Mouse (Mus musculus): ENCODE results near the gene Icam2.
"Not testable (repeated sequence)": the region's sequence is repeated elsewhere in the genome, so short reads cannot be mapped to it uniquely, and the experiment has no call there.

Icam2 gene

DNA sequence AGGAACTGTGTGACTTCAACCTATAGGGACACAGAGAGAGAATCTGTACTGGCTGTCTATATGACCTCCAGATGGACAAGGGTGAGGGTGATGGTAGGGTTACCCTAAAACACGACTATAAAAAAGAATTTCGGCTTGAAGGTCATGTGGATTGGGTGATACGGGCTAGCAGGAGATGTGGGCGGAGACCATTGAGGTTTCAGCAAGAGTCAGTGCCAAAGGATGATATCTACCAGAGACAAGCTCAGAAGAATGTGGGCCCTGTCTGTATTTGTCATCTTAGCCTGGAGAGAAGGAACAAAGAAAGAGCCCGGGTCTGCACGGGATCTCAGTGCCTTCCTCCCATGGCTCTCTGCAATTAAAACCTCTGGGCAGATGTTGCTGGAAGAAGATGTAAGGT lies 38.1 kb downstream of the Icam2 start:
- DNase-seq (ENCODE audit: low read depth in 2 of 2, low spot score in 2 of 2), result no peak

DNA sequence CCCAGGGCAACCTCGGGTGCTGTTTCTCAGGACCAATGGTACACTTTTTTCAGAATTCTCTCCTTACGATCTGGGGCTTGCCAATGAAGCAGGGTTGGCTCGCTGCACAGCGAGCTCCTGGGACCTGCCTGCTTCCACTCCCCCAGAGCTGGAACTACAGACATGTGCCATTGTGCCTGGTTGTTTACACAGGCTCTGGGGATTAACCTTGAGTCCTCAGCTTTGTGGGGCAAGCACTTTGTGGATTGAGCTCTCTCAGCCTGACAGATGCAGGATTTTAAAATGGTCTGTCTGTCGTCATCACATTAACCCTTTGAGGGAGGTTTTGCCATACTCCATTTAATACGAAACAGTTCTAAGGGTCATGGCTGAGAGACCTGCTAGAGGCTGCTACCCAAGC lies 43.0 kb downstream of the Icam2 start:
- DNase-seq (ENCODE audit: low read depth in 2 of 2, low spot score in 2 of 2), result no peak

DNA sequence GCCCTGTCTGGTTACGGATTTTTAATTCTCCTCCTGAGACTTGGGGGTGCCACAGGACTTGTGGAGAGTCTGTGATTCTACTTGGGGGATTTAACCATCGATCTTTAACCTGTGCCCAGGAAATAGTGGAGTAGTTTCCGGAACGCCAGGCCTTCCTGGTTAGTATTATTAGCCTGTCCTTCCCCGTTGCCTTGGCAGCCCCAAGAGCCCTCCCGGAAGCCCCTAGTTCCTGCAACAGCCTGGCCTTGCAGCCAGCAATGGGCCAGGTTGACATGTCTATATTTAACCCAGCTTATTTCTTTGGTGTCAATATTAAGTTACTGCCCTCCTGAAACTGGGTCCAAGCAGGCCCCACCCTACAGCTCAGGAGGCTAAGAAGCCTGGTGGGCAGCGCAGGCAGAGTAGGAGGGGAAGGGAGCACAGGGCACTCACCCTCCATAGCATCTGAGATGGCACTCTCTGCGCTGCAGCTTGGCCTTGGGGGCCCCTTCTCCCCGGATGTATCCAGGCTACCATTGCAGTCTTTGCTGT lies 46.8 kb downstream of the Icam2 start:
- no peak for DNase-seq (ENCODE audit: low read depth in 2 of 2, low spot score in 2 of 2)

DNA sequence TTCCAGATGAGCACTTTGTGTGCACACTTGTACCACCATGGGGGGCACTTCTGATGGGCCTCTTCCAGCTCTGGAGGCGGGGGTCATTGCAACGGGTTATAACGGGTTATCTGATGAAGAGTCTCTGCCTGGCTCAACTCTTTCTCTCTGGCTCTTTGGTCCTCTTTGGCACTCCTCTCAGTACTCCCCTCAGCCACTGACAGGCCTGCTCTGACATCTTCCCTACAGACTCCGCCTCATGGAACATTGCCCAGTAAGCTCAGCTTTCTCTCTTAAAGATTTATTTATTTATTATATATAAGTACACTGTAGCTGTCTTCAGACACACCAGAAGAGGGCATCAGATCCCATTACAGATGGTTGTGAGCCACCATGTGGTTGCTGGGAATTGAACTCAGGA lies 48.6 kb downstream of the Icam2 start:
- not testable (repeated sequence) for DNase-seq (ENCODE audit: low read depth in 2 of 2, low spot score in 2 of 2)

DNA sequence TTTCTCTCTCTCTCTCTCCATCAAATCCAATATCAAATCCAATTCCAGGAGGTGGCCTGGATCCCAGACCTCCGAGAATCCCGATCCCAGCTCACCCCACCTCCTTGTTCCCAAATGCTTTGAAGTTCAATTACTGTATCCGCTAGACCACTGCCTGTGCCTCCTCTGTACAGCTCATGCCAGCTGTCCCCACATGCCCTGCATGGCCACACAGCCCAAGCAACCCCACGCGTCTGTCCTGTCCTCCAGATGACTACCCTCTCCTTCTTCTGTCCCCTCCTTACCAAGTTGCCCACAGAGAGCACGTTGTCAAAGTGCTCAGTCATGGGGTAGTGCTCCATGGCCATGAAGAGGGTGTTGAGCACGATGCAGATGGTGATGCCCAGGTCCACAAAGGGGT lies 49.0 kb downstream of the Icam2 start:
- no peak for DNase-seq (ENCODE audit: low read depth in 2 of 2, low spot score in 2 of 2)

DNA sequence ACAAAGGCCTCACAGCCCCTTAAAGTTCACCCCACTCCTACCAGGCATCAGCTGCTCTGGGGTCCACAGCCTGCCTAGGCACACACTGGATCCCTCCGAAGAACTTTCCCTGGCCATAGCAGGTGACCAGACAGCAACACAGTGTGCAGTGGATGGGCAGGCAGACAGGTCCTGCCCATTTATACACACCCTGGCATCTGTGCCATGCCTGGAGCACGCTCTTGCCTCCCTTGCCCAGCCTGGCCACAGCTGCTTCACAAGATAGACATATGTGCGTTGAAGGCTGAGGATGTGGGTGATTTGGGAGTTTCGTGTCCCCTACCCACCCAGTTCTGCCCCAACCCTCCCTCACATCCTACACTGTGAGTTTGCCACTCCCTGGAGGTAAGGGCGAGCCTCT lies 49.8 kb downstream of the Icam2 start:
- no peak for DNase-seq (ENCODE audit: low read depth in 2 of 2, low spot score in 2 of 2)

DNA sequence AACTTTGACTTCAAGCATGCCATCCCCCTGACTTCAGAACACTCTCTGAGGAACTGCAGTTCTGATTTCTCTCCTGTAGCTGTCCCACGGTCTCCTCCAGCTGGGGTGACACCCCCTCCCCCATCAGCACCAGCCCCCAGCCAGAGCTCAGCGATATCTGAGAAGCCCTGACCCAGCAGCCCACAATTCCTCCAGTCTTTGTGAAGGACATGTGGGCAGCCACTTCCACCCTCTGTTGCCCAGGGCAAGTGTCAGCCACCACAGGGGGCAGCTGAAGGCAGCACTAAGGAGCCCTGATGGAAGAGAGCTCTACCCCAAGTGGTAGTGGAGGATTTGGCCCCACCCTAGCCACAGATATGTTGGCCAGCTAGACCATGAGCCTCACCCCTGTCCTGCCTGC lies 53.8 kb downstream of the Icam2 start:
- DNase-seq (ENCODE audit: low read depth in 2 of 2, low spot score in 2 of 2), result no peak

DNA sequence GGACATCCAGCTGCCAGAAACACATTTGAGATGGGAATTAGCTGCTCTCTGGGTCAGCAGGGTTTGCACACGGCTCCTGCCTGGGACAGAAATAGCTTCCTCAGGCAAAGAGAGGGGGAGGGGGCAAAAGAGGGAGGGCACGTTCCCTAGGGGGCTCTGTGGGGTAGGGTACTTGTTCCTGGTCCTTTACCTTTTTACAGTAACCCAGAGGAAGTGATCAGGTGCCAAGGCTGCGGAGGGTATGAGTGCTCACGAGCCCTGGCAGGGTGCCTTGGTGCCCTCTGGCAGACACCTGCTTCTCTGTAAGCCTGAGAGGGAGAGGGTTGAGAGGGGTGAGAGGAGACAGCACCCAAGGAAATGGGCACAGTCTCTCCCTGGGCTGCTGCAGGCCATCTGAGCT lies 55.4 kb downstream of the Icam2 start:
- DNase-seq (ENCODE audit: low read depth in 2 of 2, low spot score in 2 of 2), result no peak

DNA sequence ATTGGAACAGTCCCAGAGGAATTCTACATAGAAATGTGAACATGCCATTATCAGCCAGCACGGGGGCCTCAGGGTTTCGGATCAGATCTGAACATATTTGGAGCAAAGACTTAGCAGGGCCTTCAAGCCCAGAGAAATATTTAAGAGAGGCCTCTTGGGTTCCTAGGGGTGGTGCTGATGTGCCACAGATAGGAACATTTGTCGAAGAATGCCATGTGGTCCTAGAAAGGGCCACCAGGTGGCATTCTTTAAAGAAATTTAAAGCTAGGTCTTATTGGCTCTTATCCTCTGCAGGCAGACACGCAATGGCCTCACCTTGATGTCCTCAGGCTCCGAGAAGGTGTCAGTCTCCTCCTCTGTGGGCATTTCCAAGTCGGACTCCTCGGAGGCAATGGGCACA lies 58.2 kb downstream of the Icam2 start:
- peak; percentile 39 to 70 for DNase-seq (ENCODE audit: low read depth in 2 of 2, low spot score in 2 of 2)

DNA sequence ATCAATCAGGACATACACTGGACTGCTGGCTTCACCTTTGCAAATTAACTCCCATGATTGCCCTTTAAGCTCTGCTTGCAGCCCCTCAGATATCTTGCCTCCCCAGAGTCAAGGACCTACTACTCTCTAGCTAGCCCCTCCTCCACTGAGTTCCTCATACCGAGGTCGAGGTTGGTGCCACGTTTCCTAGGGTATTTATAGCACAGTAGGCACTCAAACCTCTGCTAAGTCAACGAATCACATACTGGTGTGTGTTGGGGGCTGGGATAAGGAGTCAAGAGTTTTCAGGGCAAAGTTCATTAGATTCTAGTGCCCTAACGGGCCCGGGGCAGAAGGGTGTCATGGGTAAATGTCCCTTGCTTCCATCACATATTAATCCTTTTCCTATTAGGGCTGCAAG lies 58.7 kb downstream of the Icam2 start:
- no peak for DNase-seq (ENCODE audit: low read depth in 2 of 2, low spot score in 2 of 2)

DNA sequence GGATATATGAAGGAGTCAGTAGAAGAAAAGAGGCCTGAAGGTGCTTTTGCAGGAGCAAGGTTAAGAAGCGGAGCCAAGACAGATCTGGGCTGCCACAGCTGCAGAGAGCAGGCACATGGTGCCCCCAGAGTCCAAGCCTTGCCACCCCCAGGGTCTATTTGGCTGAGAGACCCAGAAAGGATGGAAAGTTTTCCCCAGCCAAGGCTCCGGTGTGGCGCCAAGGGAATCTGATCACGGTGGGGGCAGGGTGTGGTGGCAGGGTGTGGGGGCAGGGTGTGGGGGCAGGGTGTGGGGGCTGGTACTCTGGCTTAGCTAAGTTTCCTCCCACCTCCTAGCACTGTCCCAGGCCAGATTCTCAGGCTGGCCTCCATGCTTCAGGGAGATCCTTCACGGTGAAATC lies 59.4 kb downstream of the Icam2 start:
- no peak for DNase-seq (ENCODE audit: low read depth in 2 of 2, low spot score in 2 of 2)
